Comparison of ENCODE assay signal across 14 mouse cellular contexts in genomic region chr5:62466802-62467201, GRCm38 (mm10).
"Had no signal": no experiment of that assay in that cellular context is flagged by ENCODE, and none has a peak within 500 bp of the region (broad histone marks: within the 10 kb centered on the region; RNA-seq: fewer than 3 reads in every experiment).

No protein-coding gene starts in this region.

- H3K4me1 ChIP-seq: limb, embryonic 10.5 days; liver, embryonic 15.5 days; midbrain, embryonic 15.5 days; neural tube, embryonic 13.5 days had no signal

- ATAC-seq: lung, postnatal 0 days; midbrain, embryonic 15.5 days had no signal

- H3K27ac ChIP-seq: limb, embryonic 10.5 days; liver, embryonic 15.5 days; midbrain, embryonic 15.5 days; neural tube, embryonic 13.5 days had no signal

- H3K27me3 ChIP-seq: liver, embryonic 15.5 days; midbrain, embryonic 15.5 days; neural tube, embryonic 13.5 days had no signal

- H3K9me3 ChIP-seq: limb, embryonic 10.5 days; liver, embryonic 15.5 days; midbrain, embryonic 15.5 days; neural tube, embryonic 13.5 days had no signal

- DNase-seq: kidney, adult 11 months; kidney, adult 9 months; kidney, postnatal 10 days; lung, adult 2 months; lung, postnatal 36 days; retina, postnatal 1 day; thymus, adult 2 months; thymus, postnatal 25 days had no signal

- H3K4me2 ChIP-seq: liver, embryonic 11.5 days; liver, embryonic 15.5 days; midbrain, embryonic 15.5 days; neural tube, embryonic 13.5 days had no signal

- H3K36me3 ChIP-seq: limb, embryonic 10.5 days; liver, embryonic 15.5 days; midbrain, embryonic 15.5 days; neural tube, embryonic 13.5 days had no signal

- H3K4me3 ChIP-seq: limb, embryonic 10.5 days; liver, embryonic 15.5 days; midbrain, embryonic 15.5 days; neural tube, embryonic 13.5 days had no signal

- H3K9ac ChIP-seq: liver, embryonic 15.5 days; midbrain, embryonic 15.5 days; neural tube, embryonic 13.5 days had no signal
